Mouse (Mus musculus) ES-Bruce4 (cell line): ENCODE results near the gene Ccdc142. TPM values are rescaled to one million over a fixed set of nuclear protein-coding genes. Genes with fewer than 3 reads are reported as not detected.

Experiments used
- H3K27ac ChIP-seq: 2 replicates; pipeline ENCODE4 v1.5.1; 2012; ENCODE audit warnings: low read length, inconsistent platforms; ENCODE audit not compliant: insufficient read depth
- H3K27me3 ChIP-seq: 2 replicates; pipeline ENCODE4 v1.6.1; 2012; ENCODE audit warnings: mild to moderate bottlenecking, low read length, inconsistent platforms; ENCODE audit not compliant: control insufficient read depth, poor library complexity, insufficient read depth, severe bottlenecking
- H3K36me3 ChIP-seq: 2 replicates; pipeline ENCODE4 v1.6.1; 2012; ENCODE audit warnings: inconsistent platforms, mild to moderate bottlenecking, low read length, moderate library complexity; ENCODE audit not compliant: control insufficient read depth, poor library complexity, insufficient read depth, severe bottlenecking
- H3K4me1 ChIP-seq: one replicate; pipeline ENCODE4 v1.8.1; 2011; ENCODE audit warnings: low read length; ENCODE audit not compliant: control insufficient read depth, insufficient read depth
- H3K4me3 ChIP-seq: 2 replicates; pipeline ENCODE4 v1.5.1; 2011; ENCODE audit warnings: low read depth, mild to moderate bottlenecking, low read length
- H3K9ac ChIP-seq: 2 replicates; pipeline ENCODE4 v1.6.1; 2012; ENCODE audit warnings: low read depth, mild to moderate bottlenecking, inconsistent platforms; ENCODE audit not compliant: poor library complexity, severe bottlenecking
- H3K9me3 ChIP-seq: replicated peaks from 2 replicates; pipeline ENCODE4 v1.6.1; 2012; ENCODE audit warnings: mild to moderate bottlenecking, low read length, inconsistent platforms; ENCODE audit not compliant: control insufficient read depth, poor library complexity, insufficient read depth, severe bottlenecking
- CTCF ChIP-seq: IDR thresholded peaks from one replicate; pipeline ENCODE4 v1.8.1; 2011; ENCODE audit warnings: low read depth, low read length
- EP300 ChIP-seq: IDR thresholded peaks from 2 replicates; pipeline ENCODE4 v1.6.1; 2011; ENCODE audit warnings: low read depth, low read length; ENCODE audit not compliant: insufficient read depth
- POLR2A ChIP-seq: IDR thresholded peaks from one replicate; pipeline ENCODE4 v1.8.1; 2011; ENCODE audit warnings: low read length; ENCODE audit not compliant: insufficient read depth
- polyA plus RNA-seq: library from polyadenylated mRNA; stranded (reverse); fragments of >200 nt; gene quantifications from 2 replicates; pipeline ENCODE4 v1.2.4, GENCODE M21; 2011; ENCODE audit warnings: low read depth; ENCODE audit not compliant: missing spikeins, insufficient read depth, insufficient read length

Ccdc142 gene
- polyA plus RNA-seq, 1 experiment = not detected

- no peak within 1 kb of the TSS for H3K27ac ChIP-seq
Measured at GRCm38 (mm10) chr6:83070247-83070310, 31.3 kb upstream of the Ccdc142 start, which contains the start of gene Tlx2. TSS of gene Tlx2 (minus strand) at chr6:83070293.

GRCm38 (mm10) chr6:83070311-83071219 lies 30.8 kb upstream of the Ccdc142 start:
- TF ChIP-seq POLR2A (no peak), EP300 (no peak), CTCF (no peak)
- no peak overlapping the region for H3K27ac ChIP-seq
- H3K4me3 ChIP-seq = peak overlapping the region; percentile 30
- peak overlapping the region; percentile 71 for H3K9ac ChIP-seq
- peaks cover 35% of the 10 kb centered on the region for H3K27me3 ChIP-seq
- no peaks in the 10 kb centered on the region for H3K36me3 ChIP-seq
- H3K9me3 ChIP-seq = no peaks in the 10 kb centered on the region
- H3K4me1 ChIP-seq = no peaks in the 10 kb centered on the region

More at GRCm38 (mm10) chr6:83070247-83070310, 31.3 kb upstream of the Ccdc142 start, which contains the start of gene Tlx2:
- H3K9me3 ChIP-seq = no peaks in the 10 kb centered on the region
- H3K4me1 ChIP-seq = no peaks in the 10 kb centered on the region
- peaks cover 35% of the 10 kb centered on the region for H3K27me3 ChIP-seq
- H3K4me3 ChIP-seq = peak within 1 kb of the TSS; percentile 65
- H3K36me3 ChIP-seq = no peaks in the 10 kb centered on the region
- H3K9ac ChIP-seq = peak within 1 kb of the TSS; percentile 71
- TF ChIP-seq EP300 = no peak
- no peak for TF ChIP-seq CTCF
- TF ChIP-seq POLR2A = no peak

DNA sequence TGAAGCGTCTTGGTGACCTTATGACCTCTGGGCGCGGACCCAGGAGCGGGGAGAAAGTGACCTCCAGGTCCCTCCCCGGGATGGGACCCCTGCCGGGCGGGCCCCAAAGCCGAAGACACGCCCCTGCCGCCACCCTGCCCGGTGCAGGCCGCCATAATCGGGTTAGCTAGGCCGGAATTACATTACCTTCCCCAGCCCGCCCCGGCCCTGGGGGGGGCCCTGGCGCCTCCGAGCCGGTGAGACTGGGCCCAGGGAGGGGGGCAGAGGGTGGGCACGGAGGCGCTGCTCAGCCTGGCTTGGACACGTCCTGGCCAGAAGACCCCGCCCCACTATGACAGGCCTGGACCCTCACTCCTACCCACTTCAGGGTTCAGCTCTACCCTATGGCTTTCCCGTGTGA lies 30.2 kb upstream of the Ccdc142 start:
- Histone ChIP-seq H3K36me3 (no peaks in the 10 kb centered on the region), H3K9me3 (no peaks in the 10 kb centered on the region), H3K4me1 (no peaks in the 10 kb centered on the region), H3K4me3 (peak overlapping the region; percentile 30; the same call in 1 of the 2 replicates), H3K27ac (no peak overlapping the region), H3K27me3 (peaks cover 35% of the 10 kb centered on the region), H3K9ac (no peak overlapping the region)
- TF ChIP-seq POLR2A (no peak), EP300 (no peak), CTCF (no peak)

DNA sequence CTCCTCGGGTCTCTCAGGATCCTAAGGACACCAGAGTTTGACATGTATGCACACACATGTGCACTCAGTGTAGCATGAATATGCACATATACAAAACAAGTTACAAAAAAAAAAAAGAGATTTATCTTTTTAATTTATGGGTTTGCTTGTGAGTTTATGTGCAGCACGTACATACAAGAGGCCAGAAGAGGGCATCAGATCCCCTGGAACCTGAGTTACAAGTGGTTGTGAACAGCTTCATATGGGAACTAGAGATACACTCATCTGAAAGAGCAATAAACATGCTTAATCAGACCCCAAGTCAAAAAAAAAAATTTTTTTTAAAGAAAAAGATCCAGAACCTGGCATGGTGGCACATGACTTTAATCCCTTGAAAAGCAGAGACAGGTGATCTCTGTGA lies 26.4 kb upstream of the Ccdc142 start:
- Histone ChIP-seq H3K9me3 (no peaks in the 10 kb centered on the region), H3K27me3 (peaks cover 11% of the 10 kb centered on the region), H3K36me3 (no peaks in the 10 kb centered on the region), H3K27ac (no peak overlapping the region), H3K4me3 (no peak overlapping the region), H3K4me1 (no peaks in the 10 kb centered on the region), H3K9ac (no peak overlapping the region)
- no peak for TF ChIP-seq EP300
- no peak for TF ChIP-seq POLR2A
- TF ChIP-seq CTCF = no peak

- Histone ChIP-seq H3K36me3 (peaks cover 3% of the 10 kb centered on the region; the same call in 1 of the 2 replicates), H3K27me3 (no peaks in the 10 kb centered on the region), H3K4me1 (no peaks in the 10 kb centered on the region), H3K27ac (no peak within 1 kb of the TSS), H3K9ac (peak within 1 kb of the TSS; percentile 63), H3K9me3 (no peaks in the 10 kb centered on the region), H3K4me3 (peak within 1 kb of the TSS; percentile 89)
- TF ChIP-seq CTCF = no peak
- TF ChIP-seq POLR2A = no peak
- TF ChIP-seq EP300 = no peak
Measured at GRCm38 (mm10) chr6:83077630-83078323, 23.6 kb upstream of the Ccdc142 start, which contains the start of gene Pcgf1. TSS of gene Pcgf1 (plus strand) at chr6:83077869.
